Mouse (Mus musculus): ENCODE results near the gene Ptpn14. TPM values are rescaled to one million over a fixed set of nuclear protein-coding genes. Genes with fewer than 3 reads are reported as not detected.

Ptpn14 gene
- total RNA-seq, 1 experiment from 2014 or later, result 1.7 TPM

DNA sequence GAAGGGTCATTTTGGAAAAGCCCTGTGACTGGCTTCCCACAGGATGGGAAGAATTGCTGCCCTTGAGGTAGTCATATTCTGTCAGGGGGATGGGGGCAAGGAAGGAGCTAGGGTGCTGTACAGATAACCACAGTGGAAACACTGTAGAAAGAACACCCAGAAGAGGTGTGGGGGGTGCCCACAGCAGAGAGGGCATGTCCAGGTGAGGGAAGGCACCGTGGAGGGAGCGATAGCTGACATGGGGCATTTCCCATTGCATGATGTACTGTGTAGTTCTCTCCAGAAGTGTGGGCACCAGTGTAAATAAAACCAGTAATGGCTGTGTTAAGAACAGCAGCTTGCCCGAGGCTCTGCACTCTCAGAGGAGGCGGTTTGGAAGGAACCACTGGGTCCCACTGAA is 102.3 kb downstream of the Ptpn14 start:
- ATAC-seq (replicated peaks in 1 of 2; ENCODE audit: insufficient read depth in 1 of 2, low FRiP score in 2 of 2, low TSS enrichment in 1 of 2, low read depth in 1 of 2, poor library complexity in 2 of 2, severe bottlenecking in 2 of 2), result no peak; a peak in 1 of 4 replicates

DNA sequence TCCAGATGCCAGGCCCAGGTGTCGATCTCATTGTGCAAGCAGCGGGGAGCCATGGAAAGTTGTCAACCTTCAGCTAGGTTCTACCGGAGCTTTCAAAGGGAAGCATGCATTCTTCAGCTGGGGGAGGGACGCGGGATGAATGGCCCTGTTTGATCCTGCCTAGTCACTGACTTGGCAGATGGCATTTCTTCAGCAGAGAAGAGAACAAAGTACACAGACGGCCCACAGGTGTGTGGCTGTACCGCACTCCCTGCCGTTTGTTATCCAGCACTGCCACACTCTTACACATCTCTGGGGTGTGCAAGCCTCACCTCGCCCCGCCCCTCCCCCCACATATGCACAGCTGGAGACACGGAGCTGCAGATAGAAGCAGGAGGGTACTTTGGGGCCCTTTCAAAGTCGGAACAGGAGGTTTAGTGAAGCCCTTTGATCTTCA is 102.7 kb downstream of the Ptpn14 start:
- no peak for ATAC-seq (replicated peaks in 1 of 2; ENCODE audit: insufficient read depth in 1 of 2, low FRiP score in 2 of 2, low TSS enrichment in 1 of 2, low read depth in 1 of 2, poor library complexity in 2 of 2, severe bottlenecking in 2 of 2)

DNA sequence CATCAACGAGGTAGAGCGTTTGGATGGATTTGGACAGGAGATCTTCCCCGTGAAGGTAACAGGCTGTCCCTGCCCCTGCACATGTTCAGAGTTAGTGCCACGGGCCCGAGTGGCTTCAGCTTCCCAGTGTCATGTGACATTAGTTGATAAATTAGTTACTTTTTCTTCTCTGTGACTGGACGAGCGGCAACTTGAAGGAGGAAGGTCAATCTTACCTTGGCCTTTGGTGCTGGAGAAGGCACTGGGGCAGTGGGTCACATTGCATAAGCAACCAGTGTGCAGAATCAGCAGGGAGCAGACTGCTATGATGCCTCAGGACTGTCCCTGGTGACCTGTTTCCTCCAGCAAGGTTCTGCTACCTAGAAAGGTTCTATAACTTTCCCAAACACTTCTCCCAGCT is 105.3 kb downstream of the Ptpn14 start:
- ATAC-seq (replicated peaks in 1 of 2; ENCODE audit: insufficient read depth in 1 of 2, low FRiP score in 2 of 2, low TSS enrichment in 1 of 2, low read depth in 1 of 2, poor library complexity in 2 of 2, severe bottlenecking in 2 of 2), result no peak

DNA sequence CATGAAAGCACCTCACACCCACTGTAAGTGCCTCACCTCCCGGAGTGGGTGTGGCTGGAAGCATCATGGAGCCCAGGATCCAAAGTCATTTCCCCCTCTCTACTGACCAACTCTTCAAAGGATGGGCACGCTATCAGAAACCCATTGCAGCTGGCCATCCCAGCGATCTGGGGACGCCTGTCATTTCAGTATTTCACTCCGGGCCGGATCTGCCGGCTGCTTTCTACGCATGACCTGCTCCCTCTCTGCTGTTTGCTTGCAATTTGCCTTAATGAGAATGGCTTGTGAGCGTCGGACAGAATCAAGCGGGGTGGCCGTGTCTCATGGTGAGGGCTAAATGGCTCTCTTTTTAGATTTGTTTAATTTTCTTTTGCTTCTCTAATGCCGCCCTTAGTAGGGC is 106.1 kb downstream of the Ptpn14 start:
- no peak for ATAC-seq (replicated peaks in 1 of 2; ENCODE audit: insufficient read depth in 1 of 2, low FRiP score in 2 of 2, low TSS enrichment in 1 of 2, low read depth in 1 of 2, poor library complexity in 2 of 2, severe bottlenecking in 2 of 2)

DNA sequence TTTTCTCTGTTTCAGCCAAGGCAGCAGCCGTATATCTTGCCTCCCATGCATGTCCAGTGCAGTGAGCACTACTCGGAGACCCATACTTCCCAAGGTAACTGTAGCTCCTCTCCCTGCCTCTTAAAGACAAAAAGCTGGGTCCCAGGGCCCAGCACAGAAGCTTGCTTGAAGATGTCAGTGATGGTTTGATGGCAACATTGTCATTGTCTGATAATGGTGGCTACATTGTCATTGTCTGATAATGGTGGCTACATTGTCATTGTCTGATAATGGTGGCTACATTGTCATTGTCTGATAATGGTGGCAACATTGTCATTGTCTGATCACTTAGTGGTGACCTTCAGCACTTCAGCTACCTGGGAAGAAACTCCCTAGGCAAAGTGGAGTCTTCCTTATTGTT is 118.3 kb downstream of the Ptpn14 start:
- no peak for ATAC-seq (replicated peaks in 1 of 2; ENCODE audit: insufficient read depth in 1 of 2, low FRiP score in 2 of 2, low TSS enrichment in 1 of 2, low read depth in 1 of 2, poor library complexity in 2 of 2, severe bottlenecking in 2 of 2)

DNA sequence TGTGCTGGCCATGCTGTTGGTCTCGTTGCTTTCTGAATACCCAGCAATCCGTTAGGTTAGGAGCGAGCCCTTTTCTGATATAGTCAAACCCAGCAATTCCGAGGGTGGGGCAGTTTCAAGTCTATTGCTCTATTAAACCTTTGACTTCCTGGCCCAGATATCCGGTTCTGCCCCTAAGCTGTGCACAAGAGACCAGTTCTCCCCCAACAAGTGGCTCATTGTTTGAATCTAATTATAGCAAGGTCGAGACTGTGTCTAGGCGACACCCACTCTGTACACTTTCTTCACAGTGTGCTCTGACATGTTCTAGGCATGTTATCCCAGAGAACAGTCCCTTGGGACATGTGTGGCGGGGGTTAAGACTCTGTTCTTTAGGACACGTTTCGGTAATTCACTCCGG is 121.5 kb downstream of the Ptpn14 start:
- ATAC-seq (replicated peaks in 1 of 2; ENCODE audit: insufficient read depth in 1 of 2, low FRiP score in 2 of 2, low TSS enrichment in 1 of 2, low read depth in 1 of 2, poor library complexity in 2 of 2, severe bottlenecking in 2 of 2), result no peak

DNA sequence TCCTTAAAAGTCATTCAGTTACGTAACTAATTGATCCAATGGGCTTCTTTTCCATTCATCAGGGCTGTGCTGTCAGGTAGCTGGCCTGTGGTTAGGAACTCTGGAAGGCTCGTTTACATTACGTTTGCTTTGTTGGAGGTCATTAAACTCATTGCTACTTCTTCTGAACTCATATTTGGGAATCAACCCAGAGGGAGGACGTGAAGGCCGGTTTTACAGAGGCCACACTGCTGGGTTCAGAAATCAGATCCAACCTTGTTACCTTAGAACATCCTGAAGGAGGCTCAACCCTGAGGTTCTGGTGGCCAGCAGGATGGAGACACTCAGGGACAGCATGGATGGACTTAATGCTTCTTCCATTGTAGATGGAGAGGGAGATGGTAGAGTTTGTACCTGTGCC is 124.0 kb downstream of the Ptpn14 start:
- no peak for ATAC-seq (replicated peaks in 1 of 2; ENCODE audit: insufficient read depth in 1 of 2, low FRiP score in 2 of 2, low TSS enrichment in 1 of 2, low read depth in 1 of 2, poor library complexity in 2 of 2, severe bottlenecking in 2 of 2)

DNA sequence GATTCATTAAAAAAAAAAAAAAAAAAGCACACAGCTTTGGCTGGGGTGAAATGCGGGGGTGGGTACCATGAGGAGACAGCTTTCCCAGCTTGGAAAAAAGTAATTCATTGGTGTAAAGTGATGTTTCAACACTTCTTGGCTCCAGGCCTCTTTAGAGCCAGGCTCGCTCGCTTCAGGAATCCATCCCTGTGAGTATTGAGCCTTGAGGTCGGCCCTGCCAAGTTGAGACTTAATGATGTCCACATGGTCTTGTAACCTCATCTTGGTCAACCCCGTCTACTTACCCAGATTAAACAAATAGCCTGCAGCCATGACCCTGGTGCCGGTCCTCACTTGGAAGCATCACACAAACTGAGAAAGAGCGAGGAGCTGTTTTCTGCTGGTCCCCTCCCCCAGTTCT is 124.4 kb downstream of the Ptpn14 start:
- ATAC-seq (replicated peaks in 1 of 2; ENCODE audit: insufficient read depth in 1 of 2, low FRiP score in 2 of 2, low TSS enrichment in 1 of 2, low read depth in 1 of 2, poor library complexity in 2 of 2, severe bottlenecking in 2 of 2), result no peak

DNA sequence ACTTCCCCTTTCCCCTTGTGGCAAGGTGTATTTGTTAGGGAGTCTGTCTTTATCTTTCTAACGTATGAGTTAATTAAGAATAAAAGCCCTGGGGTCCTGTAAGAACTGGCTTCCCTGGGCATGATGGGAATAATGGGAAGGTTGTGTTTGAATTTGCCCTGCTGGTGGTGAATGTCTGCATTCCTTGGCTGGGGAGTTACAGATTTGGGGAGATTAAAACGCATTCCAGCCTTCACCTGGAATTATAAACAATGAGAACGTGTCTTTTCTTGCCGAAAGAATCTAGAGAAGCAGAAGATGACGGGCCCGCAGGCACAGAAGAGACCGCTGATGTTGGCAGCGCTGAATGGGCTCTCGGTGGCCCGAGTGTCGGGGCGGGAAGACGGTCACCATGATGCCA is 126.6 kb downstream of the Ptpn14 start:
- ATAC-seq (replicated peaks in 1 of 2; ENCODE audit: insufficient read depth in 1 of 2, low FRiP score in 2 of 2, low TSS enrichment in 1 of 2, low read depth in 1 of 2, poor library complexity in 2 of 2, severe bottlenecking in 2 of 2), result no peak

DNA sequence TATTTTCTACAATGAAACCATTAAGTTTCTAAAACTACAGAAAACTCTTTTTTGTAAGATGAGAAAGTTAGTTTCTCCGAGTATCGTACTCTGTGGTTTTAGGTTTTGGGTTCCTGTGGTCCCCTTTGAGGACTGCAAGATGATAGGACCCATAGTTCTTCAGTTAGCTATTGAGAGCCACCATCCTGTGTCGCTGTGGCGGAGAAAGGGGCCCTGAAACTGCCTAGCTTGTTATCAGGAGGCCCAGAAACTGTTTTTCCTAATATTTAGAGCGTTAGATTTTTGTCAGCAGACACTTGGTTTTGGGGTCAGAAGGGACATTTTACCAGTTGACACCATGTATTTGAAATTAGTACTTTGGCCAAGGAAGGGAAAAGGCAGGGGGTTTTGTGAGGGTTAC is 127.7 kb downstream of the Ptpn14 start:
- ATAC-seq (replicated peaks in 1 of 2; ENCODE audit: insufficient read depth in 1 of 2, low FRiP score in 2 of 2, low TSS enrichment in 1 of 2, low read depth in 1 of 2, poor library complexity in 2 of 2, severe bottlenecking in 2 of 2), result no peak

DNA sequence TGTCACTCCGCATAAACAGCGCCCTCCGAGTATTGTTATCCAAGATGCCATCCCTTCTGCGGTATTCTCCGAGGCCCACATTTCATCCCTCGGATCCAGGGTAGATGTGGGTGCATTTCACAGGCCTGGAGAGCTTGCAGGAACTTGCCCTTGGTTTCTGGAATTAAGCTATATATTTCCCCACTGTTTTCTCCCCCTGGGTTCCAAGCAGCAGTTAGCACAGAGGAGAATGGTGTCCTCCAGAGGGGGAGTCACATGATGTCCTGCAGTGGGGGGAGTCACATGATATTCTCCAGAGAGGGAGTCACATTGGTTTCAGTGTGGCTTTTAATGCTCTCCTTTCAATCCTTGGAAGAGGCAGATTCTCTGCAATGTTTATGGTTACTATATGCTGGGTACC is 130.3 kb downstream of the Ptpn14 start:
- no peak for ATAC-seq (replicated peaks in 1 of 2; ENCODE audit: insufficient read depth in 1 of 2, low FRiP score in 2 of 2, low TSS enrichment in 1 of 2, low read depth in 1 of 2, poor library complexity in 2 of 2, severe bottlenecking in 2 of 2)

DNA sequence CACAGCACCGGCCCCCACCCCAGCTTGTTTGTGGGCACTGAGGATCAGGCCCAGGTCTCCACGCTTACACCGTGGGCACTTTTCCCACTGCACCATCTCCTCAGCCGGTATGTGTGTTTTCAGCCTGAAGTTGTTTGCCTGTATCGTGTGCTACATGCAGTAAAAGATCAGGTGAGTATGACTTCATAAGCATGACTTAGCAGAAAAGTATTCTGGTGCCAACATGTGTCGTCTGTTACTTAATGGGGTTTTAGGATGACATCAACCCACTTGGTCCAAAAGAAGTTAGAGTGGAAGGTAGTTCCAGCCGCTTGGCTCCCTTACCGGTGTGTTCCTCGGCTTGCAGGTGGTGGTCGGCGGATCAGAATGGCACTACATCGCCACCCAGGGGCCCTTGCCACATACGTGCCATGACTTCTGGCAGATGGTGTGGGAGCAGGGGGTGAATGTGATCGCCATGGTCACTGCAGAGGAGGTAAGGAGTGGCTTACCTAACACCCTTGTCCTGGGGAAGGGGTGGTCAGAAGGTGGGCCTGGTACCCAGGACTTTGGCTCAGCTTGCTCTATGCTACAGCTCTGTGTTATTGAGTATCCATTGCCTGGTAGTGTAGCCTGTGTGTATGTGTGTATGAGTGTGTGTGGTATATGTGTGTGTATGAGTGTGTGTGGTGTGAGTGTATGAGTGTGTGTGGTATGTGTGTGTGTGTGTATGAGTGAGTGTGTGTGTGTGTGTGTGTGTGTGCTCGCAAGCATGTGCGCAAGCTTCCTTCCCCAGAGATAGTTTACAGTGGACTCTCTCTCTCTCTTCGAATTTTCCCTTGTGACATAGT is 132.3 kb downstream of the Ptpn14 start:
- ATAC-seq (replicated peaks in 1 of 2; ENCODE audit: insufficient read depth in 1 of 2, low FRiP score in 2 of 2, low TSS enrichment in 1 of 2, low read depth in 1 of 2, poor library complexity in 2 of 2, severe bottlenecking in 2 of 2), result peak; percentile 8 to 29; a peak in 1 of 4 replicates

DNA sequence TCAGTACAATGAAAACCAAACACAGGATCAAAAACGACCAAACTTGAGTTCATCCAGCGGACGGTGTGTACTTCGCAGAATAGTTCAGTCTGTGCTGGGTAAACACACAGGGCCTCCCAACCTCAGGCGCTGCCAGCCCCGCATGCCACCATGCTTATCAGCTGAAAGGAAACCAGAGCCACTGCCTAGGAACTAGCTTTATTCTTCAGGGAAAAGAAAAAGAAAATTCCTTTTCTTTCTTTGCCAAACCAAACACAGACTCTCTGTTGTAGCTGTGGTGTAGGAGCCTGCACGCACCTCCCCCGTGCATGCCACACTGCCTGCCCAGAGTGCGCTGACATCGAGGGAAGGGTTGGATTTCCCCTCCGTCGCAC is 132.9 kb downstream of the Ptpn14 start:
- peak in 1 of 2 experiments; percentile 36; a peak in 1 of 4 replicates for ATAC-seq (replicated peaks in 1 of 2; ENCODE audit: insufficient read depth in 1 of 2, low FRiP score in 2 of 2, low TSS enrichment in 1 of 2, low read depth in 1 of 2, poor library complexity in 2 of 2, severe bottlenecking in 2 of 2)

DNA sequence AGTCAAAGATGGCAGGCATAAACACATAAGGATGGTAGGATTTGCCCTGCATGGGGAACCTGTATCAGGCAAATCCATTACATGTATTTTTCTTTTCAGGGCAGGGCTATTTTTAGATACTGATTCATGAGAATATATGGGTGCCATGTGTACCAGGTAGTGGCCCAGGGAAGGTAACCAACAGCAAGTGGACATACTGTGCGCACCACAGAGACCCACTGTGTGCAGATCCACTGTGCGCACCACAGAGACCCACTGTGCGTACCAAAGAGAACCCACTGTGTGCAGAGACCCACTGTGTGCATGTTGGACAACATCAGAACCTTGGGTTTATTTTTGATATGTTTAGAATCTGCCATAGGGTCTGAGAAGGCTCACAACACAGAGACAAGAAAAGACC is 135.7 kb downstream of the Ptpn14 start:
- ATAC-seq (replicated peaks in 1 of 2; ENCODE audit: insufficient read depth in 1 of 2, low FRiP score in 2 of 2, low TSS enrichment in 1 of 2, low read depth in 1 of 2, poor library complexity in 2 of 2, severe bottlenecking in 2 of 2), result no peak

DNA sequence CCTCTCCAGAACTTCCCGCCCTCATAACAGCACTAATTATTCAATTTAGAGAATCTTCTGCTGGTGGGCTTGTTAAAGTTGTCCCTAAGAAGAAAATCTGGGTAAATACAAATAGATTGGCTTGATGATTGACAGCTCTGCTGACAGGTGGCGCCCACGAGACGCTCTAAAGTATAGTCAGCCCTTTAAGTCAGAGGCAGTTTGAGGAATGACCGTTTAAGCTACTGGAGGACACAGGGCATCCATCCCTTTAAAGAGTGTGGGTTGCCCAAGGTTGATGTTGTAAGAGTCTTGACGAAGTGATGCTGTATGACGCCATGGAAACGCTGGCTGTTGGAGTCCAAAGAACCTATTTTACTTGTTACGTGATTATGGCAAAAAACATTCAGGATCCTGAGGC is 136.2 kb downstream of the Ptpn14 start:
- no peak for ATAC-seq (replicated peaks in 1 of 2; ENCODE audit: insufficient read depth in 1 of 2, low FRiP score in 2 of 2, low TSS enrichment in 1 of 2, low read depth in 1 of 2, poor library complexity in 2 of 2, severe bottlenecking in 2 of 2)

DNA sequence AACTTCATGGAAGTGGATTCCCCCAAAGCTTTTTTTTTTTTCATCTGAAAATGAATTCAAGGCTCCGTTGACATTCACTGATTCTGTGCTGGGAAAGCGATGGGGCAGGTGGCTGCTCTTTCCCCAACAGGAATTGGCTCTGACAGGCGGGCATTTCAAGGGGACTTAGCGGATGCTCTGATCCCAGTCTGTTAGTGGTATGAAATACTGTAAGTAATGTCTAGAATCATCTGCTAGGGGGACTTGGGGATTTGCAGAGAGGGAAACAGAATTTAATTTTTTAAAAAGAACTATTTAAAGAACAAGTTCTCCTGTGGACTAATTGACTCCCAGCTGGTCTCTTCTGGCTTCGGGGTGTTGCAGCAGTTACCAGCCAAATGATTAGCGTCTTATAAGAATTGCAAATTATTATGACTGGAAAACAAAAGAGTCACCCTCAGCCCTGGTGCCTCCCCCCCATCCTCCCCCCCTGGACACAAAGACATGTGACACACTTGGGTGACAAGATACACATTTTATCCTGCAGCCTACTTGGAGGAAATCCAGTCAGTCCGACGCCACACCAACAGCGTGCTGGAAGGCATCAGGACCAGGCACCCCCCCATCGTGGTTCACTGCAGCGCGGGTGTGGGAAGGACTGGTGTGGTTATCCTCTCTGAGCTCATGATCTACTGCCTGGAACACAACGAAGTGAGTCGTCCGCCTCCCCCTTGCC is 136.9 kb downstream of the Ptpn14 start:
- ATAC-seq (replicated peaks in 1 of 2; ENCODE audit: insufficient read depth in 1 of 2, low FRiP score in 2 of 2, low TSS enrichment in 1 of 2, low read depth in 1 of 2, poor library complexity in 2 of 2, severe bottlenecking in 2 of 2), result no peak

DNA sequence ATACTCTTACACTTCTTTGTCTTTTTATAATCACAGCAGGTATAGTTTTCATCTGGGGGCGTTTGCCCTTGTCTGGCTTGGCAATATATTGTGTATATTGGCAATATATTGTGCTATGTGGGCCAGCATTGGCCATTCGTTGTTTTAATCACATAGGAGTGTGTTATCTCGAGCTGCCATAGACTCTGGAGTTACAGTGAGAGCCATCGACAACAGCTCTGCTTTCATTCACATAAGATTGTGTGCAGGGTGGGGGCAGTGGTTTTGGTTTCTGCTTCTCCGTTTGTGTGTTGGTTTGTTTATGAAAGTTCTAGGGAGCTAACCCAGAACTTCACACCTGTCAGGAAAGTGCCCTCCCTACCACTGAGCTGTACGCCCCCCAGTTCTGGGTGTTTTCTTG is 138.6 kb downstream of the Ptpn14 start:
- 0 out of 4 replicates have a peak, but pooled peaks of 1 of the 2 experiments have one; percentile 2 for ATAC-seq (replicated peaks in 1 of 2; ENCODE audit: insufficient read depth in 1 of 2, low FRiP score in 2 of 2, low TSS enrichment in 1 of 2, low read depth in 1 of 2, poor library complexity in 2 of 2, severe bottlenecking in 2 of 2)

DNA sequence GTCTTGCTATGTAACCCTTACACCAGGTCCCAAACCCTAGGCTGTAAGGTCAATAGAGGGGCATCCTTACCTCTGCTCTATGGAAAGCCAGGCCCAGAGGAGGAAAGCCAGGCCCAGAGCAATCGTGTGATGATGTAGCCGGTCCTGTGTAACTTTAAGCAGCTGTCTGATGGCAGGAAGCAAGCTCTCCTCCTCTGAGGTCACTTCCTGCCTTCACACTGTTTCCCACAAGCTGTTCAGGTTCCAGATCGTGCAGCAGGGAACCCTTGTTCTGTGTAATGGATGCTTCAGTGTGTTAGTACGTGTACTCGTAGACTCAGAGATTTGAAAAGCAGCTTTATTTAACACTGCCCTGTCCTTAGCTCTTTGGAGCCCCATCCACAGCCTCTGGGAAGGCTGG is 139.0 kb downstream of the Ptpn14 start:
- ATAC-seq (replicated peaks in 1 of 2; ENCODE audit: insufficient read depth in 1 of 2, low FRiP score in 2 of 2, low TSS enrichment in 1 of 2, low read depth in 1 of 2, poor library complexity in 2 of 2, severe bottlenecking in 2 of 2), result peak; percentile 37

DNA sequence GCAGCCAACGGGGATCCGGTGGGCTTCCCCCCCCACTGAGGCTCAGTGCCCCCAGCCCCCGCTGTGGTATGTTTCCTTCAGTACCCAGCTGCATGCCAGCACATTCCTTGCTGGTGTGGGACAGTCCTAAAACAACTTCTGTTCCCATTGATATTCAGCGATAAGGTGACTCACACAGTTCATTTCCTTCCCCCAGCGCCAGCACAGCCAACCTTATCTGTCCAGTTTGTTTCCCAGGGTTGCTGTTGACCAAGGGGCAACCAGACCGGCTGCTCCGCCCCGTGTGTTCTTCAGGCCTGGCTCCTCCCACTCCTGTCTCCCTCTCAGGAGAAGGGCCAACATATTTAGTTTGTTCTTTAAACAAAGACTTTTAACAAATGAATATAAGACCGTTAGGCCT is 139.4 kb downstream of the Ptpn14 start:
- ATAC-seq (replicated peaks in 1 of 2; ENCODE audit: insufficient read depth in 1 of 2, low FRiP score in 2 of 2, low TSS enrichment in 1 of 2, low read depth in 1 of 2, poor library complexity in 2 of 2, severe bottlenecking in 2 of 2), result peak; percentile 24; a peak in 3 of 4 replicates
